Mouse (Mus musculus): Measurements from ENCODE around the gene Cpne5. TPM values are rescaled to one million over a fixed set of nuclear protein-coding genes. Genes with fewer than 3 reads are reported as not detected.

Gene Cpne5
- total and polyA plus RNA-seq, 2 experiments from 2014 or later = 61.6 to 65.8 TPM

Other genes with a start within 250 kb of the Cpne5 start
- gene Stk38, start 230.2 kb downstream of the Cpne5 start, total RNA-seq (2014; rRNA removed) = 56.2 and 58.7 TPM in 2 replicates
- gene Stk38, start 230.2 kb downstream of the Cpne5 start, polyA plus RNA-seq (2015; fragmentation: Nextera tagmentation; extraction: Ambion mirVana) = 52.7 and 60.8 TPM in 2 replicates
- gene Srsf3, start 205.5 kb downstream of the Cpne5 start, total RNA-seq (2014; rRNA removed) = 139 and 147 TPM in 2 replicates
- gene Srsf3, start 205.5 kb downstream of the Cpne5 start, polyA plus RNA-seq (2015; fragmentation: Nextera tagmentation; extraction: Ambion mirVana) = 298 and 315 TPM in 2 replicates
- 48.9 and 50.0 TPM in 2 replicates for gene Cdkn1a, start 147.2 kb downstream of the Cpne5 start, total RNA-seq (2014; rRNA removed)
- gene Cdkn1a, start 147.2 kb downstream of the Cpne5 start, polyA plus RNA-seq (2015; fragmentation: Nextera tagmentation; extraction: Ambion mirVana) = 242 and 257 TPM in 2 replicates
- 1.2 TPM in 2 replicates for gene Rab44, start 124.0 kb downstream of the Cpne5 start, total RNA-seq (2014; rRNA removed)
- 0.05 and 0.20 TPM in 2 replicates for gene Rab44, start 124.0 kb downstream of the Cpne5 start, polyA plus RNA-seq (2015; fragmentation: Nextera tagmentation; extraction: Ambion mirVana)
- 72.6 and 81.4 TPM in 2 replicates for gene Ppil1, start 26.0 kb upstream of the Cpne5 start, total RNA-seq (2014; rRNA removed)
- 84.3 and 87.7 TPM in 2 replicates for gene Ppil1, start 26.0 kb upstream of the Cpne5 start, polyA plus RNA-seq (2015; fragmentation: Nextera tagmentation; extraction: Ambion mirVana)
- 181 and 262 TPM in 2 replicates for gene BC004004, start 30.6 kb upstream of the Cpne5 start, total RNA-seq (2014; rRNA removed)
- gene BC004004, start 30.6 kb upstream of the Cpne5 start, polyA plus RNA-seq (2015; fragmentation: Nextera tagmentation; extraction: Ambion mirVana) = 139 and 145 TPM in 2 replicates
- 2.3 and 2.8 TPM in 2 replicates for gene Pi16, start 79.5 kb upstream of the Cpne5 start, total RNA-seq (2014; rRNA removed)
- gene Pi16, start 79.5 kb upstream of the Cpne5 start, polyA plus RNA-seq (2015; fragmentation: Nextera tagmentation; extraction: Ambion mirVana) = 1.7 and 2.3 TPM in 2 replicates
- gene Mtch1, start 109.8 kb upstream of the Cpne5 start, total RNA-seq (2014; rRNA removed) = 622 and 633 TPM in 2 replicates
- gene Mtch1, start 109.8 kb upstream of the Cpne5 start, polyA plus RNA-seq (2015; fragmentation: Nextera tagmentation; extraction: Ambion mirVana) = 464 and 500 TPM in 2 replicates
- 14.7 and 19.1 TPM in 2 replicates for gene Fgd2, start 122.7 kb upstream of the Cpne5 start, total RNA-seq (2014; rRNA removed)
- 10.3 and 10.9 TPM in 2 replicates for gene Fgd2, start 122.7 kb upstream of the Cpne5 start, polyA plus RNA-seq (2015; fragmentation: Nextera tagmentation; extraction: Ambion mirVana)